Mouse (Mus musculus): ENCODE results near the gene Fsd1.

DNA sequence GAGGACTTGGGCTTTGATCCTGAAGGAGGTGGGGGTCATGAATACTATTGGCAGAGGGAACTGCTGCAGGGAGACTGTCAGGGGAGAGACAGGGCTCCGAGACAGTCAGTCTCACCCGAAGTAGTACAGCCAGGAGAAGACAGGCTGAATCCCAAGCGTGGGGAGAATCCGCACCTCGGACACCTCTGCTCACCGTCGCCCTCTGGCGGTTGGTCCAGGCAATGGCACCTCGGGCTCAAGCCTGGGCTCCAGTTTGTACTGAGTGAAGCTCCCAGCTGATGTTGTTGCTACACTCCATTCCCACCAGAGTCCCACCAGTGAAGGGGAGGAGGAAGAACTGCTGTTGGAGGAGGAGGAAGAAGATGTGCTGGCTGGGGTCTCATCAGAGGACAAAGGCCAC, 24.4 kb downstream of the Fsd1 start:
- TF ChIP-seq MYOG (IDR thresholded peaks at IDR 0.05; ENCODE audit: control insufficient read depth in 1 of 3, insufficient read depth in 1 of 3, insufficient read length in 2 of 3, low read depth in 2 of 3) = no peak
- no peak for TF ChIP-seq CEBPB (IDR thresholded peaks at IDR 0.05; ENCODE audit: insufficient read depth, poor library complexity, severe bottlenecking)
- no peak for TF ChIP-seq POLR2AphosphoS2 (IDR thresholded peaks at IDR 0.05; ENCODE audit: insufficient read length, low read depth)
- no peak for TF ChIP-seq POLR2A (IDR thresholded peaks at IDR 0.05; ENCODE audit: insufficient read length, low read depth)
- TF ChIP-seq E2F4 (IDR thresholded peaks at IDR 0.05; ENCODE audit: insufficient read depth) = no peak

Measured in myocyte (in vitro differentiated cells).